Mouse (Mus musculus) intestine, embryonic 14.5 days (tissue): ENCODE results near the gene Rbm48. TPM values are rescaled to one million over a fixed set of nuclear protein-coding genes. Genes with fewer than 3 reads are reported as not detected.

ENCODE experiments used
- ATAC-seq: fragments of 200-750 bp; cut with Nextera tagmentation; replicated peaks from 2 replicates; pipeline ENCODE4 v1.8.0; 2017; ENCODE audit warnings: low read depth, moderate number of reproducible peaks, moderate TSS enrichment, moderate library complexity; ENCODE audit not compliant: low FRiP score, low TSS enrichment
- DNase-seq: peaks from one replicate; pipeline ENCODE4 v3.0.0-alpha.2; 2018; ENCODE audit warnings: low spot score
- H3K27ac ChIP-seq: fragments of 300-500 bp; sonication (generic); 2 replicates; pipeline ENCODE4 v1.5.1; 2014; ENCODE audit warnings: low read depth, mild to moderate bottlenecking, control low read depth
- H3K27me3 ChIP-seq: fragments of 300-500 bp; sonication (generic); replicated peaks from 2 replicates; pipeline ENCODE4 v1.6.1; 2014; ENCODE audit warnings: low read length, control low read depth; ENCODE audit not compliant: control insufficient read depth, insufficient read depth
- H3K36me3 ChIP-seq: fragments of 300-500 bp; sonication (generic); 2 replicates; pipeline ENCODE4 v1.6.1; 2014; ENCODE audit warnings: low read length, control low read depth; ENCODE audit not compliant: control insufficient read depth, insufficient read depth
- H3K4me1 ChIP-seq: fragments of 300-500 bp; sonication (generic); replicated peaks from 2 replicates; pipeline ENCODE4 v1.6.1; 2014; ENCODE audit warnings: low read length, control low read depth, mixed read lengths; ENCODE audit not compliant: control insufficient read depth, insufficient read depth
- H3K4me2 ChIP-seq: fragments of 300-500 bp; sonication (generic); 2 replicates; pipeline ENCODE4 v1.6.1; 2014; ENCODE audit warnings: low read length
- H3K4me3 ChIP-seq: fragments of 300-500 bp; sonication (generic); 2 replicates; pipeline ENCODE4 v1.5.1; 2014; ENCODE audit warnings: low read depth, low read length, control low read depth, mixed read lengths
- H3K9ac ChIP-seq: fragments of 300-500 bp; sonication (generic); 2 replicates; pipeline ENCODE4 v1.6.1; 2014; ENCODE audit warnings: mild to moderate bottlenecking, low read length
- H3K9me3 ChIP-seq: fragments of 300-500 bp; sonication (generic); 2 replicates; pipeline ENCODE4 v1.6.1; 2016; ENCODE audit warnings: low read length, control low read depth; ENCODE audit not compliant: control insufficient read depth
- WGBS: fragments of 180-500 bp; shearing (Covaris S2); extraction: QIAGEN DNeasy Blood & Tissue Kit; methylation state at CpG from one replicate; pipeline ENCODE4 v1.1.7; 2014; 5-methylcytosine and 5-hydroxymethylcytosine counted together
- polyA plus RNA-seq: library from polyadenylated mRNA; unstranded; fragments of >200 nt; fragmentation: Nextera tagmentation; extraction: Ambion mirVana; gene quantifications from 2 replicates; pipeline ENCODE4 v1.2.1, GENCODE M21; 2014

Gene Rbm48
- 14.0 and 14.1 TPM in 2 replicates for polyA plus RNA-seq

DNA sequence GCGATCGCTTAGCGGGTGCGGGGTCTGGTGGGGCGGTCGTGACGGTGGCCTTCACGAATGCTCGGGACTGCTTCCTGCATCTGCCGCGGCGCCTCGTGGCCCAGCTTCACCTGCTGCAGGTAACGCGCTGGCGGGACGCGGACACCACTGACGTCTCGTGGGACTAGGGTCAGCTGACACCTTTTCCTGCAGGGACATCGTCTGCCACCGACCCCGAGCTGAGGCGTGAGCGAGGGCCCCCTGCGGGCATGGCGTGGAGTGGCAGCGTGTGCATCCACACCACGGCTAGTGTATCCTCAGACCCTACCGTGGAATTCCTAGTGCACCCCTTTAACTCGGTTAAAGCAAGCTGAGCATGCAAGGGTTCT, at the start of gene Rbm48:
TSS of gene Rbm48 (minus strand) at position 187 of the 368 bp plus-strand sequence.
- H3K27me3 ChIP-seq: no peaks in the 10 kb centered on the region
- WGBS: under 1% methylated on average over 31 of the region's 31 CpGs
- peaks cover 16% of the 10 kb centered on the region for H3K4me1 ChIP-seq
- H3K9me3 ChIP-seq: no peaks in the 10 kb centered on the region
- H3K27ac ChIP-seq: peak within 1 kb of the TSS; percentile 47; the same call in 1 of the 2 replicates
- peaks cover 13% of the 10 kb centered on the region for H3K36me3 ChIP-seq
- ATAC-seq (peak; percentile 85), DNase-seq (no peak)
- peak within 1 kb of the TSS; percentile 69 for H3K9ac ChIP-seq
- peak within 1 kb of the TSS; percentile 73 for H3K4me3 ChIP-seq
- peak within 1 kb of the TSS; percentile 85 for H3K4me2 ChIP-seq

DNA sequence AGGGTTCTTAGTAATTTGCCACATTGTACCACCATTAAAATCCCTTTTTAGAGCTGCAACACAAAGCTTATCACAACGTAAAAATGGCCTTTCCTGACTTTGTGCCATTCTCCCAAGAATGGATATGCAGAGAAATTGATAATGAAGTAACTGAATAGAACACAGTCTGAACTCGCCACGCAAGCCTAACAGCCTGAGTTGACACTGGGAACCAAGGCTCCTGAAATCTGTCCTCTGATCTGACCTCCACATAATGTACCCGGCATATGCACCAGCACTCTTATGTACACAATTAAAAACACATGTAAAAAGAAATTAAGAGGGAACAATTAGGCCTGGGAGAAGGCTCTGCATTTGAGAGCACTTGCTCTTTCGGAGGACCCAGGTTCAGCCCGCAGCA, 48.9 kb upstream of the Rbm48 start:
- H3K27ac ChIP-seq: no peak overlapping the region
- peaks cover 48% of the 10 kb centered on the region for H3K36me3 ChIP-seq
- no peaks in the 10 kb centered on the region for H3K27me3 ChIP-seq
- no peak overlapping the region for H3K4me3 ChIP-seq
- H3K4me2 ChIP-seq: no peak overlapping the region
- WGBS: 84% methylated on average over 6 of the region's 6 CpGs
- ATAC-seq (no peak), DNase-seq (no peak)
- H3K4me1 ChIP-seq: peaks cover 9% of the 10 kb centered on the region
- no peaks in the 10 kb centered on the region for H3K9me3 ChIP-seq
- no peak overlapping the region for H3K9ac ChIP-seq

DNA sequence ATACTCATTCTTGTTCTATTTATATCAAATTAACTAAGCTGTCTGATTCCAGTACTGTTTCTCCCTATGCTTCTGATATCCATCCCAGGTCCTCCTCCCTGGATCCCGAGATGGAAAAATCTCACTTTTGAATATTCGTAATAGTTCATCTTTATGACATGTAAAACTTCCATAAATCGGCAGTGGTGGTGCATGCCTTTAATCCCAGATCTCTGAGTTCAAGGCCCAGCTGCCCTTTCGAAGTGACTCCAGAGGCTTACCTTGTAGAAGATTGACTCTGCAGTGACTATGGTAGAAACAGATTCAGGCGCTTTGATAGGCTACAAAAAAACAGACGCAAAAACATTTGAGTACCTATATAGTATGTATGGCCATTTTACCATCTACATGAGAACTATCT, 48.2 kb upstream of the Rbm48 start:
- WGBS: 94% methylated on average over 6 of the region's 6 CpGs
- H3K4me3 ChIP-seq: no peak overlapping the region
- ATAC-seq: no peak
- H3K27ac ChIP-seq: no peak overlapping the region
- no peaks in the 10 kb centered on the region for H3K9me3 ChIP-seq
- no peak for DNase-seq
- peaks cover 53% of the 10 kb centered on the region for H3K36me3 ChIP-seq
- no peaks in the 10 kb centered on the region for H3K27me3 ChIP-seq
- peaks cover 9% of the 10 kb centered on the region for H3K4me1 ChIP-seq
- H3K9ac ChIP-seq: no peak overlapping the region
- H3K4me2 ChIP-seq: no peak overlapping the region

DNA sequence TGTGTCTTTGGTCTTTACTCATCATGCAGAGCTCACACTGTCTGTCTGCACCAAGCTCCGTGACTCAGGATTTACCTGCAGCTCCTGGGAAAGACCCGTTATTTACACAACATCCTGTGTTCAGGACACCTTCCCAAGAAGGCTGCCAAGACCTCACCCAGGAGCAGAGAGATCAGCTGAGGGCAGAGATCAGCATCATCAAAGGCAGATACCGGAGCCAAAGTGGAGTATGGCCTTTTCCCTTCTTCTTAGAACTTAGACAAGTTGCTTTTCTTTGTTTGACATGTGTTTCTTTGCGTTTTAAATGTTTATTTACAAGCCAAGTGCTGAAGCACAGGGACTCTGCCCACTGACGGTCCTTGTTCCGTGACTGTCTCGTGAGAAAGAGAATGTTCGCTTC, 38.9 kb upstream of the Rbm48 start:
- no peak for ATAC-seq
- 80% methylated on average over 8 of the region's 8 CpGs for WGBS

DNA sequence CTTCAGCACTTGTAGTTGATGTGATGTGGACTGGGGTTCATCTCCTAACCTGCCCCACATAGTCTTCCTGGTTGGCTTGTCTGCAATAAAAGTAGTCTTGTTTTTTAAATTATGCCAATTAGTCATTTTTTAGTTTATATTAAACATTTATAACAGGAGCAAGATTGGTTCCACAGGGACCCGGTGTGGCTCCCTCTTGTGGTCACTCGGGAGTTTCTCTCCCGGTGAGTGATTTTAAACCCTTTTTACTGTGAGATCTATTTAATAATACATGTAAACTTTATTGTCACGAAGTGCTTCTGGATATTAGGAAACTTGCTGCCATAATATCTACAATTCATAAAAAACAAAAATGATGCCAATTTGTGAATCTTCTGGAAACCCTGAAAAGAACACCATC, 37.6 kb upstream of the Rbm48 start:
- no peak overlapping the region for H3K27ac ChIP-seq
- ATAC-seq (no peak), DNase-seq (no peak)
- no peak overlapping the region for H3K4me3 ChIP-seq
- no peaks in the 10 kb centered on the region for H3K27me3 ChIP-seq
- no peak overlapping the region for H3K4me2 ChIP-seq
- H3K9ac ChIP-seq: no peak overlapping the region
- 76% methylated on average over 4 of the region's 4 CpGs for WGBS
- no peaks in the 10 kb centered on the region for H3K4me1 ChIP-seq
- no peaks in the 10 kb centered on the region for H3K9me3 ChIP-seq
- peaks cover 43% of the 10 kb centered on the region for H3K36me3 ChIP-seq

More for the DNA sequence above, 38.9 kb upstream of the Rbm48 start:
- Histone ChIP-seq H3K4me2 (no peak overlapping the region), H3K9me3 (no peaks in the 10 kb centered on the region), H3K4me3 (no peak overlapping the region), H3K4me1 (no peaks in the 10 kb centered on the region), H3K9ac (no peak overlapping the region), H3K27me3 (no peaks in the 10 kb centered on the region), H3K27ac (no peak overlapping the region), H3K36me3 (peaks cover 41% of the 10 kb centered on the region; the same call in 1 of the 2 replicates)
- no peak for DNase-seq

DNA sequence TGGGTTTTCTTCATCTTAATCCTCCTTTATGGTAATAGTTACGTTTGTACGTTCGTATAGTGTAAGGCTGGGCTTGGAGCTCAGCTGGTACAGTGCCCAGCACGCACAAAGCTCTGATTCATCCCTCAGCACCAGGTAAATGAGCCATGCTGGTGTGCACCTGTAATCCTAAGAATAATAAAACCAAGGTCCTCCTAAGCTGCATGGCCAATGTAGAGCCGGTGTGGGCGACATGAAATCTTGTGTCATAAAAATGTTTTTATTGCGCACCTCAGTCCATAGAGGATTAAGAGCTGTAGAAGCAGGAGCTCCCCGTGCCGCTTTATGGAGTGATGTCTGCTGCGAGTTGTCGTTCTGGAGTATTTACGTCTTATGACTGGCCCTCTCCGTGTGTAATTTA, 36.9 kb upstream of the Rbm48 start:
- DNase-seq (no peak), ATAC-seq (peak; percentile 44; the same call in 1 of the 2 replicates)
- Histone ChIP-seq H3K4me3 (no peak overlapping the region), H3K9me3 (no peaks in the 10 kb centered on the region), H3K27ac (no peak overlapping the region), H3K9ac (no peak overlapping the region), H3K4me1 (no peaks in the 10 kb centered on the region), H3K27me3 (no peaks in the 10 kb centered on the region), H3K36me3 (peaks cover 43% of the 10 kb centered on the region), H3K4me2 (no peak overlapping the region)
- 78% methylated on average over 13 of the region's 13 CpGs for WGBS

DNA sequence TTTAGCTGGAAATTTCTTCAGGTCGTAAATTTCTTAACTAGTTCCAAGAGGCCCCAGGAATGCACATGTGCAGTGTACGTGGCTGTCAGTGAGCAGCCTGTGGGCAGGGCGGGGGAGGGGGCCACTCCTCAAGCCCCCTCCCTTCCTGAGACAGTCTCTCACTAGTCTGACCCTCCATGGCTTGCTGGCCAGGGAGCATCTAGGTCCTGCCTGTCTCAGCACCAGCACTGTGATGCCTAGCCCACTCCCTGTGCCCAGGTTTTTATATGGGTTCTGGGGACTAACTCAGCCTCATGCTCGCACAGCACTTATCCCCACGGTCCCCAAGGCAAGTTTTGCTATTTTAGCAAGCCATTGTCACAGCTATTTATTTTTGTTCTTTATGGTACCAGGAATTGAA, 35.9 kb upstream of the Rbm48 start:
- no peak for DNase-seq
- 75% methylated on average over 5 of the region's 5 CpGs for WGBS
- ATAC-seq: no peak

DNA sequence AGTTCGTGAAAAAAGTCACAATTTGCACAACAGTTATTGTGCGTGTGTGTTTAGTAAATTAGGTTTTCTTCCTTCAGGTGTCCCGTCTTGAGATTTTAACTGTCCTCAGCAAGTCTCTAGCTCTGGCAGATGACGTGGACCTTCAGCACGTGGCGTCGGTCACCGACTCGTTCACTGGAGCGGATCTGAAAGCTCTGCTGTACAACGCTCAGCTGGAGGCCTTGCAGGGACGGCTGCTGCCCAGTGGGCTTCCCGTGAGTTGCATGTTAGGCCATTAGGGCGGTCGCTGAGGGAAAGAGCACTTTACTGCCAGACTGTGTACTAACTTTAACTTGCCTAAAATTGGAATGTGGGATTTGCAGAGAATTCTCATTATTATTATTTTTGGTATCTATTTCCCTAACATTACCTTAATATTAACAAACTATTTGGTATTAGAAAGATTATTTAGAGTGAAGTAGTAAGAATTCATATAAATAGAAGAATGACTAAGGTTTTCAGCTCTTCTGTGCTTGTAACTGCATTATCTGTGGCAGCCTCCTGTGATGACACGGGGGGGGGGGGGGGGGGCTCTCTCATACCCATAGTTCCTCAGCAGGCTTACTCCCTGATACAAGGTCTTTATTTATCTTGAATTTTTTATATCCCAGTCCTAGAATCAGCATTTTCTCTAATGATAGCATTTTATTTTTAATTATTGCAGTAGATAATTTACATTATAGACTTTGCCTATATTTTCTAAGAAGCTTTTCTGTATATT, 35.3 kb upstream of the Rbm48 start:
- no peak for ATAC-seq
- WGBS: 85% methylated on average over 16 of the region's 16 CpGs
- H3K4me2 ChIP-seq: no peak overlapping the region
- H3K9me3 ChIP-seq: no peaks in the 10 kb centered on the region
- H3K4me3 ChIP-seq: no peak overlapping the region
- no peak overlapping the region for H3K9ac ChIP-seq
- H3K36me3 ChIP-seq: peaks cover 45% of the 10 kb centered on the region
- no peak for DNase-seq
- no peak overlapping the region for H3K27ac ChIP-seq
- H3K27me3 ChIP-seq: no peaks in the 10 kb centered on the region
- H3K4me1 ChIP-seq: no peaks in the 10 kb centered on the region

More for the DNA sequence above, 35.9 kb upstream of the Rbm48 start:
- Histone ChIP-seq H3K4me3 (no peak overlapping the region), H3K27ac (no peak overlapping the region), H3K4me2 (no peak overlapping the region), H3K4me1 (no peaks in the 10 kb centered on the region), H3K9ac (no peak overlapping the region), H3K36me3 (peaks cover 49% of the 10 kb centered on the region), H3K9me3 (no peaks in the 10 kb centered on the region), H3K27me3 (no peaks in the 10 kb centered on the region)

DNA sequence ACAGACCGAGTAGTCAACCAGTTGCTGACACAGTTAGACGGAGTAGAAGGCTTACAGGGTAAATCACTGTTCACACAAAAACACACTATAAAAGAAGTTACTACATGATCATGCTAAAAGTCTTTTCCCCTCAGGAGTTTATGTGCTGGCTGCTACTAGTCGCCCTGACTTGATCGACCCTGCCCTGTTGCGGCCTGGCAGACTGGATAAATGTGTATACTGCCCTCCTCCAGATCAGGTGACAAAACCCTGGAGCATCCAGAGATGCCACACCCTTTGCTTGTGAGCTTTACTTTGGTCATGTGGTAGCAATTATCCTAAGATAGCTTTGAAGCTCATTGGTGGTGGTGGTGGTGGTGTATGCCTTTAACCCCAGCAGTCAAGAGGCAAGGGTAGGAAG, 33.7 kb upstream of the Rbm48 start:
- Histone ChIP-seq H3K4me1 (no peaks in the 10 kb centered on the region), H3K27me3 (no peaks in the 10 kb centered on the region), H3K36me3 (peaks cover 48% of the 10 kb centered on the region), H3K4me2 (no peak overlapping the region), H3K9me3 (no peaks in the 10 kb centered on the region), H3K4me3 (no peak overlapping the region), H3K9ac (no peak overlapping the region), H3K27ac (no peak overlapping the region)
- DNase-seq (no peak), ATAC-seq (no peak)
- 90% methylated on average over 5 of the region's 5 CpGs for WGBS
